Mouse (Mus musculus): ENCODE measurements at regions not wholly inside any gene's neighbourhood (a gene's known extent, or its start where the extent isn't known, plus 50 kb on each side); places are given as distances from the start of the nearest gene placed in this dataset.

GRCm38 (mm10) chr10:39219366-39219765 is 55.8 kb upstream of the Ccn6 start:
- DNase-seq (ENCODE audit: low spot score in 2 of 2) = no peak

GRCm38 (mm10) chr10:39218151-39218550 is 54.6 kb upstream of the Ccn6 start:
- no peak for DNase-seq (ENCODE audit: low spot score in 2 of 2)

GRCm38 (mm10) chr10:39216142-39216904 is 52.7 kb upstream of the Ccn6 start:
- DNase-seq (ENCODE audit: low spot score in 2 of 2) = no peak

GRCm38 (mm10) chr10:39214563-39214962 is 51.0 kb upstream of the Ccn6 start:
- DNase-seq (ENCODE audit: low spot score in 2 of 2) = no peak

Measured in cerebellum, postnatal 4 days (tissue).